Mouse (Mus musculus) liver, embryonic 14.5 days (tissue): ENCODE measurements around the gene Spcs3.

Experiments
- CTCF ChIP-seq: IDR thresholded peaks from 2 replicates; pipeline ENCODE4 v1.5.1; 2016; ENCODE audit warnings: antibody characterized with exemption, low read depth, control low read depth
- EP300 ChIP-seq: IDR thresholded peaks from 2 replicates; pipeline ENCODE4 v1.6.1; 2016; ENCODE audit warnings: antibody characterized with exemption, low read depth

DNA sequence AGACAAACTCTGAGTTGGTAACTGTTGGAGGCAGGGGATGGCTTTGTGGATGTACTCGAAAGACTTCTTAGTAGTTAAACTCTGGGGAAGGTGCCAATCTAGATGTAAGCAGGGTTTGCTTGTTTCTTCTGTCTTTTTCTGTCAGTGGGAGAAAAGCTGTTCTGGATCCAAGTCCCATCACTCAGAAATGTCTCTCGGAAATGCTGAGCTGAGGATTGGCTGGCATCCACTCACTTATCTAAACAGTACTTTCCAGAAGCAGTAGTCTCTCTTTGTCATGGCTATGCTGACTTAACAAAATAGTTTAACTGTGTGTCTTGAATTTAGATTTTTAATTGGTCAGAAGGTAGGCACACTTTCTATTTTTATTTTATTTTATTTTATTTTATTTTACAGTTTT is 37.4 kb upstream of the Spcs3 start:
- TF ChIP-seq CTCF (no peak), EP300 (no peak)
